Mouse (Mus musculus): Measurements from ENCODE around the gene Apol9b.
"Not testable (repeated sequence)": the region's sequence is repeated elsewhere in the genome, so short reads cannot be mapped to it uniquely, and the experiment has no call there.

GRCm38 (mm10) chr15:77733380-77733779 lies 4.5 kb downstream of the Apol9b start:
- not testable (repeated sequence) for TF ChIP-seq POLR2A (IDR thresholded peaks at IDR 0.05; ENCODE audit: borderline replicate concordance, control insufficient read depth, low read depth, low read length); CTCF (IDR thresholded peaks at IDR 0.05; ENCODE audit: control insufficient read depth, insufficient read depth, low read length)

Data from bone marrow, adult 2 months (tissue).